Mouse (Mus musculus) heart, embryonic 12.5 days (tissue): ENCODE results near the gene Ipo13. TPM values are rescaled to one million over a fixed set of nuclear protein-coding genes. Genes with fewer than 3 reads are reported as not detected.

Experiments used
- ATAC-seq: fragments of 200-750 bp; cut with Nextera tagmentation; 2 replicates; pipeline ENCODE4 v1.8.0; 2017; ENCODE audit warnings: moderate TSS enrichment, moderate library complexity; ENCODE audit not compliant: insufficient number of reproducible peaks, low FRiP score
- H3K27ac ChIP-seq: fragments of 300-500 bp; sonication (generic); 2 replicates; pipeline ENCODE4 v1.5.1; 2016; ENCODE audit warnings: mild to moderate bottlenecking, moderate library complexity; ENCODE audit not compliant: poor library complexity, severe bottlenecking
- H3K27me3 ChIP-seq: fragments of 300-500 bp; sonication (generic); replicated peaks from 2 replicates; pipeline ENCODE4 v1.6.1; 2016; ENCODE audit warnings: mild to moderate bottlenecking, moderate library complexity
- H3K36me3 ChIP-seq: fragments of 300-500 bp; sonication (generic); 2 replicates; pipeline ENCODE4 v1.6.1; 2016; ENCODE audit warnings: mild to moderate bottlenecking, moderate library complexity
- H3K4me1 ChIP-seq: fragments of 300-500 bp; sonication (generic); replicated peaks from 2 replicates; pipeline ENCODE4 v1.6.1; 2016; ENCODE audit warnings: mild to moderate bottlenecking
- H3K4me2 ChIP-seq: fragments of 300-500 bp; sonication (generic); 2 replicates; pipeline ENCODE4 v1.6.1; 2016; ENCODE audit warnings: mild to moderate bottlenecking, moderate library complexity
- H3K4me3 ChIP-seq: fragments of 300-500 bp; sonication (generic); 2 replicates; pipeline ENCODE4 v1.5.1; 2016; ENCODE audit warnings: mild to moderate bottlenecking
- H3K9ac ChIP-seq: fragments of 300-500 bp; sonication (generic); 2 replicates; pipeline ENCODE4 v1.6.1; 2016; ENCODE audit warnings: mild to moderate bottlenecking, moderate library complexity
- H3K9me3 ChIP-seq: fragments of 300-500 bp; sonication (generic); replicated peaks from 2 replicates; pipeline ENCODE4 v1.6.1; 2016; ENCODE audit warnings: mild to moderate bottlenecking, moderate library complexity
- WGBS: fragments of 180-500 bp; shearing (Covaris S2); methylation state at CpG from one replicate; pipeline ENCODE4 v1.1.7; 2016; 5-methylcytosine and 5-hydroxymethylcytosine counted together
- polyA plus RNA-seq: library from polyadenylated mRNA; unstranded; fragments of >200 nt; fragmentation: Nextera tagmentation; extraction: Ambion mirVana; gene quantifications from 2 replicates; pipeline ENCODE4 v1.2.1, GENCODE M21; 2016

Gene Ipo13
- polyA plus RNA-seq, 1 experiment from 2014 or later: 43.0 TPM

DNA sequence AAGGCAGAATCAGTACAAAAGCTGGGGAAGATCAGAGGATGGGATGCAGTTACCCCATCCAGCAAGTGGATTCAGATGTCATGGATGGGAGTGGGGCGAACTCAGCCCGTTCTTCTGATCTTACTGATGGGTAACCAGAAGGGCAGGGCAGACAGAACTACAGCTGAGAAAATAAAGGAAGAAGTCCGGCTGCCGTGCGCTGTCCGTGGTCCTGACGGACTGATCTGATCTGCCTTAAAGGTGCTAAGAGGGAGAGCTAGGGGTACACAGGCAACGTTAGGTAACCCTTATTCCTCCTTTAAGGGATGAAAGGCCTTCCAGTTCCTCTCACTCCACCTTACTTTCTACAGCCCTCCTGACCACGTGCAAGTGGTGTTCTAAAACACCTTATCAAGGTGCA lies 21.4 kb downstream of the Ipo13 start:
- Histone ChIP-seq H3K9me3 (no peaks in the 10 kb centered on the region), H3K36me3 (peaks cover 56% of the 10 kb centered on the region), H3K4me3 (no peak overlapping the region), H3K27me3 (no peaks in the 10 kb centered on the region), H3K27ac (no peak overlapping the region), H3K9ac (no peak overlapping the region), H3K4me1 (peaks cover 8% of the 10 kb centered on the region), H3K4me2 (no peak overlapping the region)
- no peak for ATAC-seq
- 21% methylated on average over 9 of the region's 9 CpGs for WGBS

DNA sequence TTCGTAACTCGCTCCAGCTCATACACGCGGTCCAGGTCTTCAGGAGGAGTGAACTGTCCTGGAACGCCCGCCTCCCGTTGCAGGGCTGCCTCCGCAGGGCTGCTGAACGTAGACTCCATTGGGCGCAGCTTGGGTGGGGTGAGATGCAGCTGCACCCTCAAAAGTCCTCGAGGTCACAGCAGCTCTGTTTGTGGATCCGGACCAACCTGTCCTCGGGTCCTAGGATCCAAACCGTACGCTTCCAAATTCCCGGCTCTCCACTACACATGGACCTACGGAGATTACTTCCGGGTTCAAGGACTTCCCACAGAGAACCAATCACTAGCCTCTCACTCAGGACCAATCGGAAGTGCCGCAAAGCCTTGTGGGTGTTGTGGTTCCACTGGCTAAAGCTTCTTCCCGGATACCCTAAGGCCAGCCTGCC lies 23.0 kb downstream of the Ipo13 start, which contains the start of gene Dph2:
Gene Dph2, minus strand, starts transcription at position 295 of the 424 bp plus-strand sequence.
- peak within 1 kb of the TSS; percentile 96 for H3K4me2 ChIP-seq
- ATAC-seq: peak; percentile 86
- peaks cover 10% of the 10 kb centered on the region for H3K4me1 ChIP-seq
- H3K4me3 ChIP-seq: peak within 1 kb of the TSS; percentile 81
- H3K36me3 ChIP-seq: peaks cover 42% of the 10 kb centered on the region
- WGBS: 0% methylated on average over 21 of the region's 21 CpGs
- H3K27me3 ChIP-seq: no peaks in the 10 kb centered on the region
- H3K9ac ChIP-seq: peak within 1 kb of the TSS; percentile 64
- H3K9me3 ChIP-seq: no peaks in the 10 kb centered on the region
- H3K27ac ChIP-seq: no peak within 1 kb of the TSS

DNA sequence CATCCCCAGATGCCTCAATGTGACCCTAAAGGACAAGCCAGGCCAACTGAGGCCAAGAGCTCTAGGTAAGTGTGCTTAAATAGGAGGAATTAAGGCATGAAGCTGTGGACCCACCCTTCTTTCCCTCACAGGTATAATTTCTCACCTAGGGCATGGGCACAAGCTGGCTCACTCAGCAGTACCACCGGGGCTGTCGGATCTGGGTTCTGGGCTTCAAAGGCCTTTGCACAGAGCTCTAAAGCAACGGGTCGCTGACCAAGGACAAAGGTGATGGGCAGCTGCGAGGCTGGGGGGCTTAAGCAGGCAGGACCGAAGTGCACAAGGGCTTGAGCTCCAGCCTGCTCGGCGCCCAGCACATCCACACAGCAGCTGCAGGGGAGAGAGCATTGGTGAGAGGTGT lies 24.0 kb downstream of the Ipo13 start:
- H3K27ac ChIP-seq: no peak overlapping the region
- H3K27me3 ChIP-seq: no peaks in the 10 kb centered on the region
- peak overlapping the region; percentile 81 for H3K4me3 ChIP-seq
- H3K36me3 ChIP-seq: peaks cover 35% of the 10 kb centered on the region
- peak overlapping the region; percentile 96 for H3K4me2 ChIP-seq
- peak overlapping the region; percentile 64; the same call in 1 of the 2 replicates for H3K9ac ChIP-seq
- no peaks in the 10 kb centered on the region for H3K9me3 ChIP-seq
- WGBS: 84% methylated on average over 8 of the region's 8 CpGs
- no peak for ATAC-seq
- H3K4me1 ChIP-seq: peaks cover 17% of the 10 kb centered on the region

DNA sequence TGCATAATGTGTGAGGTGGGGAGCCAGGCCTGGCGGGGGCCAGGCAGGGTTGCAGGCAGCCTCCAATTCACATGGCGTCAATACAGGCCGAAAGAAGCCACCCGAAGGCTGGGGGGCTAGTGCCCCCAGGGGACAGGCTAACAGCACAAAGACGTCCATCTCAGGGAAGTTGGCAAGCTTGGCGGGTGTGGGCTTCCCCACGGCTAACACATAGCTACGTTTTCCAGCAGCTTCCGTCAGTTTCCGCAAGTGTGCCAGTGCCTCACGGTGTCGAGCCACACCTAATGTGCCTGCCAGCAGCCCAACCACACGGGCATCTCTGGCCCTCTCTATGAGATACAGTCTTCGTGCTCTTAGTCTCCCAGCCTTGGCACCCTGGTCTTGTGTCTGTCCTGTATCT lies 24.8 kb downstream of the Ipo13 start:
- Histone ChIP-seq H3K36me3 (peaks cover 35% of the 10 kb centered on the region), H3K9me3 (no peaks in the 10 kb centered on the region), H3K4me2 (no peak overlapping the region), H3K27ac (no peak overlapping the region), H3K4me3 (no peak overlapping the region), H3K27me3 (no peaks in the 10 kb centered on the region), H3K9ac (no peak overlapping the region), H3K4me1 (peaks cover 17% of the 10 kb centered on the region)
- ATAC-seq: no peak
- WGBS: 90% methylated on average over 14 of the region's 14 CpGs

DNA sequence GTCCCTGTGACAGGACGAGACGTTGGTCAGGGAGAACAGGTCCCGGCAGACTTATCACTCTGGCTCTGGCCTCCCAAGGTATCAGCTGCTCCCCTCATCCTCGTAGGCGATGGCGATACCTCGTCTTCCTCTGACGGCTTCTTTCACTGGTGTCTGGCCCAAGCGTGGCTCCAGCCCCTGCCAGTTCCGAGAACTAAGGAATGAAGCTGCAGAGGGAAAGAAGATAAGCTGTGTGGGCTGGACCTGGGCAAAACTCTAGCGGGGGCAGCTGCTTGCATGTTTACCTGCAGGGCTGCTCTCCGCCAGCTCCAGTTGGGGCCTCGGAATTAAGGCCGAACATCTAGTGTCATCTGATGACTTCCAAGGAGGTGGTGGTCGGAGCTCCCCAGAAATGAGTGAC lies 25.3 kb downstream of the Ipo13 start:
- peaks cover 17% of the 10 kb centered on the region for H3K4me1 ChIP-seq
- 80% methylated on average over 15 of the region's 15 CpGs for WGBS

DNA sequence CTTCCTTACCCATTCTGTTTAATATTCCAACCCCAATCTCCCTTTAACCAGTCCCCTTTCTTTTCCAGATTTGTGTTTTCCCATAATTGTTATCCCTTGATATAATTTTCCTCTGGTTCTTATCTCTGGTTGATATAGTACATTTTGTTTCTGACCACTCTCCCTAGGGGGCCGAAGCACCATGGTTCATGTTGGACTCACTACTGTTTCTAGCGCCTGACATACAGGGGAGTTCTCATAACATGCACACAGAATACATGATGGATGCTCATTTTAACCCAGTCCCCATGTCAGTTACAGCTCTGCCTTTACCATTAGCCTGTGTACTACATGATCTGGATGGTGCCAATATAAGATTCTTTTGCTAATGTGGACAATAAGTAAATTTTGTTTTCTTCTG lies 26.9 kb downstream of the Ipo13 start:
- peak overlapping the region; percentile 82 for H3K4me2 ChIP-seq
- no peak for ATAC-seq

More for the DNA sequence above, 25.3 kb downstream of the Ipo13 start:
- Histone ChIP-seq H3K36me3 (peaks cover 35% of the 10 kb centered on the region), H3K4me3 (no peak overlapping the region), H3K4me2 (no peak overlapping the region), H3K9me3 (no peaks in the 10 kb centered on the region), H3K27ac (no peak overlapping the region), H3K9ac (no peak overlapping the region), H3K27me3 (no peaks in the 10 kb centered on the region)
- no peak for ATAC-seq

DNA sequence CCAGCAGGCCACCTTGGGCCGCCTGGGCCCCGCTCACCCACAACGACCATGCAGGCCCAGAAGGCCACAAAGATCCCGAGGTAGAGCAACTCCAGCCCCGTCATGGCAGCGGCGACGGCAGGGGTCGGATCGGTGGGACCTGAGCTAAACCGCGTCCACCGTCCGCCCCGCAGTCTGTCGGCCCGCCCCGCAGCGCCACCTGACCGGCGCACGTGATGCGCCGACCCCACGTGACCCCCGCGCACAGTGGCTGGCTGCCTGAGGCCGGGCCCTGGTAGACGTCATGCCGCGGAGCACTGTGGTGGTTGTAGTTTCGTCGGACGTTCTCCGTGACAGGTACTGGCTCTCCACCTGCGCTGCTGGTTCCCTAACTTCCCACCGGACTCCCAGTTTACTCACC lies 27.7 kb downstream of the Ipo13 start, which contains the start of gene Atp6v0b:
Gene Atp6v0b, minus strand, starts transcription at position 201 of the 400 bp plus-strand sequence.
- Histone ChIP-seq H3K9ac (peak within 1 kb of the TSS; percentile 91), H3K4me3 (peak within 1 kb of the TSS; percentile 94), H3K27ac (peak within 1 kb of the TSS; percentile 24), H3K27me3 (no peaks in the 10 kb centered on the region), H3K36me3 (peaks cover 34% of the 10 kb centered on the region), H3K9me3 (no peaks in the 10 kb centered on the region), H3K4me2 (peak within 1 kb of the TSS; percentile 82), H3K4me1 (peaks cover 31% of the 10 kb centered on the region)
- ATAC-seq: peak; percentile 95
- WGBS: 0% methylated on average over 37 of the region's 37 CpGs

More for the DNA sequence above, 26.9 kb downstream of the Ipo13 start:
- Histone ChIP-seq H3K36me3 (peaks cover 34% of the 10 kb centered on the region), H3K9me3 (no peaks in the 10 kb centered on the region), H3K4me3 (no peak overlapping the region; the same call in 1 of the 2 replicates), H3K27ac (no peak overlapping the region), H3K27me3 (no peaks in the 10 kb centered on the region), H3K9ac (no peak overlapping the region; the same call in 1 of the 2 replicates), H3K4me1 (peaks cover 24% of the 10 kb centered on the region)
- 65% methylated on average over 2 of the region's 2 CpGs for WGBS

DNA sequence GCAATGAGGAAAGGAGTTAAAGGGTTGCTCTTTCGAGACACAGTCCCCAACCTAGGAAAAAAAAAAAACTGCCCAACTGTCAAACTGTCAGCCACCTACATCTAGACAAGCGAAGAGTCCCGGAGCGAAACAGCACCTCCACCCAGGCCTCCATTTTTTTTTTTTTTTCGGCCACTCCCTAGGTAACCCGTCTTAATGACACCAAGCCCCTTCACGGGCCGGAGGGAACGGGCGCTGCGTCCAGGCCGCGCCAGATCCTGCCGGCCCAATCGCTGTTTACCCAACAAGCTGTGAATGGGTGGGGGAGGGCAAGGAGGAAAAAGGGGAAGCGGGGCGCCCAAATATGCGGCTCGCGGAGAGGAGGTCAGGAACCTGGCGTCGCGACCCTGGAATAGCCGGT lies 28.2 kb downstream of the Ipo13 start:
- ATAC-seq: peak; percentile 30
- peaks cover 34% of the 10 kb centered on the region for H3K36me3 ChIP-seq
- peaks cover 32% of the 10 kb centered on the region for H3K4me1 ChIP-seq
- peak overlapping the region; percentile 82 for H3K4me2 ChIP-seq
- H3K9me3 ChIP-seq: no peaks in the 10 kb centered on the region
- WGBS: 1% methylated on average over 24 of the region's 24 CpGs
- peak overlapping the region; percentile 94 for H3K4me3 ChIP-seq
- peak overlapping the region; percentile 24 for H3K27ac ChIP-seq
- H3K27me3 ChIP-seq: no peaks in the 10 kb centered on the region
- peak overlapping the region; percentile 91 for H3K9ac ChIP-seq

DNA sequence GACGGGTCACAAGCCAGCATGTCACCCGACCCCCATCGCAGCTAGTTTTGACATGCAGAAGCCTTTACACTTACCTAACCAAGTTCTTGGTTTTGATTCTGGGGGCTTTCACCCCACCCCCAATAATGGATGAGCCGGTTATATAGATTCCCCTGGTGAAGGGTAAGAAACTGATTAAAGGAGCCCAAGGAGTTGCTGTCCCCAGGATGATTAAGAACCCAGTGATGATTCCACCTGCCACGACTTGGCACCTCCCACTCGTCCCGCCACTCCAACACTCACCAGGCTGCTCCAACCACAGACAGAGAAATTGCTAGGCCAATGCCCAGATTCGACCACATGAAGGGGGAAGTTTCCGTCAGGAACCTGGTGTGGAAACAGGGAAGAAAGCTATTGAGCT lies 28.8 kb downstream of the Ipo13 start:
- H3K27ac ChIP-seq: no peak overlapping the region

DNA sequence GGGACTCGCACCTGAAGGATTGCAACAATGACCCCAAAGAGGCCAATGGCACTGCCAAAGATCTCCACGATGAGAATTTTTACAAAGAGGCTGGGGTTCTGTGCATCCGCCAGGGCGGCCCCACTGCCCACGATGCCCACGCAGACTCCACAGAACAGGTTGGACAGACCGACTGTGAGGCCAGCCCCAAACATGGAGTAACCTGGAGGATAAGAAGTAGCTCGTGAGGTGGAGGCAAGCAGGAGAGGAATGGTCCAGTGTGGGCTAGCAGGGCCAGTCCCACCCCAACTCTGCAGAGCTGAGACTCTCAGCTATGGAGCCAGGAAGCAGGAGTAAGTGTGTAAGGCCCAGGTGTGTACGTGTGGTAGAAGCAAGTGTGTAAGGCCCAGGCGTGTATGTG lies 29.7 kb downstream of the Ipo13 start:
- ATAC-seq: no peak
- H3K9ac ChIP-seq: no peak overlapping the region

More for the DNA sequence above, 28.8 kb downstream of the Ipo13 start:
- no peaks in the 10 kb centered on the region for H3K27me3 ChIP-seq
- peak overlapping the region; percentile 82 for H3K4me2 ChIP-seq
- 83% methylated on average over 9 of the region's 9 CpGs for WGBS
- H3K4me1 ChIP-seq: peaks cover 28% of the 10 kb centered on the region
- peaks cover 35% of the 10 kb centered on the region for H3K36me3 ChIP-seq
- H3K9me3 ChIP-seq: no peaks in the 10 kb centered on the region
- peak overlapping the region; percentile 94 for H3K4me3 ChIP-seq
- H3K9ac ChIP-seq: peak overlapping the region; percentile 91
- ATAC-seq: no peak

DNA sequence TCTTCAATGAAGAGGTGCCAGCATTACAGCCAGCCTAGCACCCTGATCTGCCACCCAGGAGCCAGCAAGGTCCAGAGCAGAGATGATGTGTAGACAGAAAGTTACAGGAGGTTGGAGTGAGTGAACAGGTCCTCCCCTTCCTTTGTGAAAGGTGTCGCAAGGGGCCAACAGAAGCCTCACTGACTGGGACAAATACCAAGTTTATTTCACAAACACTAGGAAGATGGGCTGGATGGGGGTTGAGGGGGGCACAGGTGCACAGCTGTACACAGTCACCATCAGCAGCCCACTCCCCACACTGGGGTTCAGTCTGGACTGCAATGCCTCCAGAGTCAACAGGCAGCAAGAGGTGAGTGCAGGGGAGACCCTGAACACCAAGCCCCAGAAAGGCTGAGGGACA lies 30.7 kb downstream of the Ipo13 start:
- WGBS: 94% methylated on average over 1 of the region's 1 CpGs
- H3K9ac ChIP-seq: peak overlapping the region; percentile 93

More for the DNA sequence above, 29.7 kb downstream of the Ipo13 start:
- H3K9me3 ChIP-seq: no peaks in the 10 kb centered on the region
- peaks cover 25% of the 10 kb centered on the region for H3K4me1 ChIP-seq
- H3K4me2 ChIP-seq: no peak overlapping the region
- H3K27ac ChIP-seq: no peak overlapping the region
- no peak overlapping the region for H3K4me3 ChIP-seq
- H3K27me3 ChIP-seq: no peaks in the 10 kb centered on the region
- peaks cover 44% of the 10 kb centered on the region for H3K36me3 ChIP-seq
- 90% methylated on average over 10 of the region's 10 CpGs for WGBS

More for the DNA sequence above, 30.7 kb downstream of the Ipo13 start:
- Histone ChIP-seq H3K27me3 (no peaks in the 10 kb centered on the region), H3K4me2 (peak overlapping the region; percentile 94), H3K4me3 (peak overlapping the region; percentile 96; the same call in 1 of the 2 replicates), H3K4me1 (peaks cover 25% of the 10 kb centered on the region), H3K27ac (no peak overlapping the region), H3K36me3 (peaks cover 42% of the 10 kb centered on the region), H3K9me3 (no peaks in the 10 kb centered on the region)
- no peak for ATAC-seq
